Mouse (Mus musculus): ENCODE data around the gene Tmem8. TPM values are rescaled to one million over a fixed set of nuclear protein-coding genes. Genes with fewer than 3 reads are reported as not detected.

The Tmem8 gene
- total and polyA plus RNA-seq, 2 experiments: 8.8 to 52.5 TPM

GRCm38 (mm10) chr17:26123267-26123684, 10.2 kb downstream of the Tmem8 start, which contains the start of gene Mrpl28:
Gene Mrpl28, plus strand, starts transcription at chr17:26123500.
- H3K4me1 ChIP-seq (ENCODE audit: control insufficient read depth, insufficient read depth, low read length): peaks cover 8% of the 10 kb centered on the region
- no peaks in the 10 kb centered on the region for H3K36me3 ChIP-seq (ENCODE audit: control insufficient read depth, insufficient read depth, low read length)
- TF ChIP-seq POLR2A (IDR thresholded peaks at IDR 0.05; ENCODE audit: extremely low read depth, insufficient read depth, low read length): peak; percentile 90
- no peak for TF ChIP-seq CTCF (IDR thresholded peaks at IDR 0.05; ENCODE audit: low read depth, low read length)
- peaks cover 5% of the 10 kb centered on the region; the same call in 1 of the 2 replicates for H3K79me2 ChIP-seq (ENCODE audit: control insufficient read depth, insufficient read depth, low read length)
- peak within 1 kb of the TSS; percentile 86 for H3K4me3 ChIP-seq (ENCODE audit: insufficient read depth, low read depth, low read length)
- H3K27me3 ChIP-seq (ENCODE audit: control insufficient read depth, insufficient read depth, low read length): no peaks in the 10 kb centered on the region
- WGBS: under 1% methylated on average over 32 of the region's 32 CpGs
- peak within 1 kb of the TSS; percentile 24 for H3K27ac ChIP-seq (replicated peaks; ENCODE audit: insufficient read depth, low read depth, low read length)
- peak; percentile 89 for DNase-seq (ENCODE audit: extremely low read depth, low read depth, low spot score)
- H3K9ac ChIP-seq (ENCODE audit: low read depth, low read length): peak within 1 kb of the TSS; percentile 83

GRCm38 (mm10) chr17:26124560-26124959, 11.5 kb downstream of the Tmem8 start:
- no peak overlapping the region for H3K27ac ChIP-seq (replicated peaks; ENCODE audit: insufficient read depth, low read depth, low read length)
- H3K36me3 ChIP-seq (ENCODE audit: control insufficient read depth, insufficient read depth, low read length): no peaks in the 10 kb centered on the region
- WGBS: 81% methylated on average over 7 of the region's 7 CpGs
- 0 out of 2 replicates have a peak overlapping the region, but pooled peaks have one; percentile 83 for H3K9ac ChIP-seq (ENCODE audit: low read depth, low read length)
- H3K79me2 ChIP-seq (ENCODE audit: control insufficient read depth, insufficient read depth, low read length): peaks cover 5% of the 10 kb centered on the region; the same call in 1 of the 2 replicates
- peaks cover 8% of the 10 kb centered on the region for H3K4me1 ChIP-seq (ENCODE audit: control insufficient read depth, insufficient read depth, low read length)
- no peaks in the 10 kb centered on the region for H3K27me3 ChIP-seq (ENCODE audit: control insufficient read depth, insufficient read depth, low read length)
- no peak overlapping the region for H3K4me3 ChIP-seq (ENCODE audit: insufficient read depth, low read depth, low read length)
- TF ChIP-seq POLR2A (IDR thresholded peaks at IDR 0.05; ENCODE audit: extremely low read depth, insufficient read depth, low read length) (no peak), CTCF (IDR thresholded peaks at IDR 0.05; ENCODE audit: low read depth, low read length) (no peak)
- DNase-seq (ENCODE audit: extremely low read depth, low read depth, low spot score): no peak

- Histone ChIP-seq H3K4me1 (ENCODE audit: control insufficient read depth, insufficient read depth, low read length) (peaks cover 7% of the 10 kb centered on the region), H3K9ac (ENCODE audit: low read depth, low read length) (no peak overlapping the region), H3K27me3 (ENCODE audit: control insufficient read depth, insufficient read depth, low read length) (no peaks in the 10 kb centered on the region), H3K27ac (replicated peaks; ENCODE audit: insufficient read depth, low read depth, low read length) (no peak overlapping the region), H3K4me3 (ENCODE audit: insufficient read depth, low read depth, low read length) (no peak overlapping the region), H3K36me3 (ENCODE audit: control insufficient read depth, insufficient read depth, low read length) (no peaks in the 10 kb centered on the region), H3K79me2 (ENCODE audit: control insufficient read depth, insufficient read depth, low read length) (peaks cover 5% of the 10 kb centered on the region; the same call in 1 of the 2 replicates)
- WGBS: 96% methylated on average over 10 of the region's 10 CpGs
- no peak for TF ChIP-seq CTCF (IDR thresholded peaks at IDR 0.05; ENCODE audit: low read depth, low read length)
- no peak for TF ChIP-seq POLR2A (IDR thresholded peaks at IDR 0.05; ENCODE audit: extremely low read depth, insufficient read depth, low read length)
- no peak for DNase-seq (ENCODE audit: extremely low read depth, low read depth, low spot score)
Observed at GRCm38 (mm10) chr17:26125226-26125625, 12.1 kb downstream of the Tmem8 start.

GRCm38 (mm10) chr17:26131062-26131732, 18.1 kb downstream of the Tmem8 start:
- WGBS: 97% methylated on average over 18 of the region's 18 CpGs
- H3K36me3 ChIP-seq (ENCODE audit: control insufficient read depth, insufficient read depth, low read length): no peaks in the 10 kb centered on the region

GRCm38 (mm10) chr17:26131856-26132853, 19.1 kb downstream of the Tmem8 start:
- H3K27me3 ChIP-seq (ENCODE audit: control insufficient read depth, insufficient read depth, low read length): no peaks in the 10 kb centered on the region
- H3K4me3 ChIP-seq (ENCODE audit: insufficient read depth, low read depth, low read length): no peak overlapping the region
- H3K9ac ChIP-seq (ENCODE audit: low read depth, low read length): no peak overlapping the region
- no peaks in the 10 kb centered on the region for H3K4me1 ChIP-seq (ENCODE audit: control insufficient read depth, insufficient read depth, low read length)
- H3K36me3 ChIP-seq (ENCODE audit: control insufficient read depth, insufficient read depth, low read length): no peaks in the 10 kb centered on the region
- DNase-seq (ENCODE audit: extremely low read depth, low read depth, low spot score): no peak
- H3K27ac ChIP-seq (replicated peaks; ENCODE audit: insufficient read depth, low read depth, low read length): no peak overlapping the region
- WGBS: 94% methylated on average over 18 of the region's 18 CpGs
- no peaks in the 10 kb centered on the region for H3K79me2 ChIP-seq (ENCODE audit: control insufficient read depth, insufficient read depth, low read length)
- no peak for TF ChIP-seq CTCF (IDR thresholded peaks at IDR 0.05; ENCODE audit: low read depth, low read length)
- no peak for TF ChIP-seq POLR2A (IDR thresholded peaks at IDR 0.05; ENCODE audit: extremely low read depth, insufficient read depth, low read length)

More at GRCm38 (mm10) chr17:26131062-26131732, 18.1 kb downstream of the Tmem8 start:
- Histone ChIP-seq H3K27me3 (ENCODE audit: control insufficient read depth, insufficient read depth, low read length) (no peaks in the 10 kb centered on the region), H3K4me1 (ENCODE audit: control insufficient read depth, insufficient read depth, low read length) (no peaks in the 10 kb centered on the region), H3K27ac (replicated peaks; ENCODE audit: insufficient read depth, low read depth, low read length) (no peak overlapping the region), H3K4me3 (ENCODE audit: insufficient read depth, low read depth, low read length) (no peak overlapping the region), H3K9ac (ENCODE audit: low read depth, low read length) (no peak overlapping the region), H3K79me2 (ENCODE audit: control insufficient read depth, insufficient read depth, low read length) (no peaks in the 10 kb centered on the region)
- DNase-seq (ENCODE audit: extremely low read depth, low read depth, low spot score): no peak
- no peak for TF ChIP-seq CTCF (IDR thresholded peaks at IDR 0.05; ENCODE audit: low read depth, low read length)
- TF ChIP-seq POLR2A (IDR thresholded peaks at IDR 0.05; ENCODE audit: extremely low read depth, insufficient read depth, low read length): no peak
